Mouse (Mus musculus) layer of hippocampus, postnatal 36 days (tissue): ENCODE measurements around the gene Mbnl1. TPM values are rescaled to one million over a fixed set of nuclear protein-coding genes. Genes with fewer than 3 reads are reported as not detected.

Experiments
- DNase-seq, 2 experiments: peaks; one replicate each; pipeline ENCODE4 v3.0.0; 2022
- total RNA-seq, 2 experiments: library from RNA; stranded (reverse); gene quantifications; 2 replicates each; pipeline ENCODE4 v1.2.3; 2021

Mbnl1 gene
- total RNA-seq, 2 experiments from 2014 or later = 126 to 129 TPM

DNA sequence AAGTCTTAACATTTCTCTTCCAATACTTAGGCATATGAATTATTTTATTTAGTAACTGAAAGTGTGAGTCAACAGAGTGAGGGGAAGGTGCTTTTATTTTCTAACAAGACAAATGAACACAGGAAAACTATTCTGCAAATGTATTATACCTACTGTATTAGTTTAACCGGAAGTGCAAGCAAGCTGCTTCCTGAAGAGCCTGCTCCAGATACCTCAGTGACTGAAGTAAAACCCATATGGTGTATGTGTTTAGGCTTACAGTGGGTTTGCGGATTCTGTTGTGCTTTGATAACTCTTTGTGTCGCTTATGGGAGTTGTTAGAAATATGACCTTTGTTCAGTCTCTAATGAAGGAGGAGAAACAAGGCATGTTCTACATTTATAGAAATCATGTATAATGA lies 46.7 kb downstream of the Mbnl1 start:
- DNase-seq = no peak

GRCm38 (mm10) chr3:60524127-60524526 lies 51.5 kb downstream of the Mbnl1 start:
- no peak for DNase-seq

- DNase-seq = no peak
Observed at GRCm38 (mm10) chr3:60531286-60531685, 58.7 kb downstream of the Mbnl1 start.

DNA sequence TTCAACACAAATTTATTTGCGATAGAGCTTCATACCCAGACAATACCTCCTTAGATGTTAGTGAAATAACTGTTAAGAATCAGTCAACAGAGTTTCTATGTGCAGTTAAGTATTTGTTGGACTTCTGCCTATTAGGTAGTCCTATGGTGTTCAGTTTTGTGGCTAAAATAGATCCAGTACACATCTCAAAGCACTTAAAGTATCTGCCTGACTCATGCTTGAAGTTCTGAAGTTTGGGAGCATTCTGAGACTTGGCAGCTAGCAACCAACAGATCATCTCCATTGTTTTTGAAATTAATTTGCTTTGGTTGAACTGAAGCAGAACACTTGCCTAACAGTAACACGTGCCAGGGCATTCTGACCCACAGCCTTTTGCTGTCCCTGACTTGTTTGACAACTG lies 59.2 kb downstream of the Mbnl1 start:
- DNase-seq = no peak

DNA sequence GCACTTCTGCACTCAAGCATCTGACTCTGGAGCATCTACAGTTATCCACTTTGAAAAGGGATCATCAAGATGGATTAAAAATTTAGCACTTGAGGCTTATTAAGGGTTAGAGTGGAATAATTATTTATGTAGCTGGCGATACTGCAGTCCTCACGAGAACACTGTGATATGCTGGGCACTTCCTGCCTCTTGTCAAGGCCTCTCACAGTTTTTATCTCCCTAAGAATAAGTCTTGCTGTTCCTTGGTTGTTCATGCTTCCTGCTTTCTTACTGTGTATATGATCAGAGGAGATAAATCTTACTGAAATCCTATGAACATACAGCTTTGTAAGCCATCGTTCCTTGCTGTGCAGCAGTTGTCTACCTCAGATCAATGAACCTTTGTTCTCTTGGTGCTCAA lies 62.6 kb downstream of the Mbnl1 start:
- DNase-seq = no peak

GRCm38 (mm10) chr3:60537063-60537462 lies 64.4 kb downstream of the Mbnl1 start:
- no peak for DNase-seq

GRCm38 (mm10) chr3:60538214-60538971 lies 65.8 kb downstream of the Mbnl1 start:
- DNase-seq = no peak

DNA sequence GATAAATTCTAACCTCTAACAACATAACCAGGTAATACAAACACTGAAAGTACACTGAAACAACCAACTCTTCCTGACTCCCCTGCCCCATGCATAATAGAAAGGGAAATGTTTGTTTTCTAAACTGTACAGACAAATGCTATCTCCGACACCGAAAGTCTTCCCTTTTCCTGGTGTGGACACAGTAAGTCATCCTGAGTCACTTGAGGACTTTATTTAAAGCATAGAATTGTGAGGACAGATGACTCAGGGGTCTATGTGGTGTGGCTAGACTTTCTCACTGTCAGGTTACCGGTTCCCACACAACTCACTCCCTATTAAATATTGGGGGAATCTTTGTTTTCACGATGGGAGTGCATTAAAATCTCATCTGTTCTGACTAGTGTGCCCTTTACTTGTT lies 68.5 kb downstream of the Mbnl1 start:
- DNase-seq = no peak

- DNase-seq = no peak
Observed at GRCm38 (mm10) chr3:60546196-60546595, 73.6 kb downstream of the Mbnl1 start.

DNA sequence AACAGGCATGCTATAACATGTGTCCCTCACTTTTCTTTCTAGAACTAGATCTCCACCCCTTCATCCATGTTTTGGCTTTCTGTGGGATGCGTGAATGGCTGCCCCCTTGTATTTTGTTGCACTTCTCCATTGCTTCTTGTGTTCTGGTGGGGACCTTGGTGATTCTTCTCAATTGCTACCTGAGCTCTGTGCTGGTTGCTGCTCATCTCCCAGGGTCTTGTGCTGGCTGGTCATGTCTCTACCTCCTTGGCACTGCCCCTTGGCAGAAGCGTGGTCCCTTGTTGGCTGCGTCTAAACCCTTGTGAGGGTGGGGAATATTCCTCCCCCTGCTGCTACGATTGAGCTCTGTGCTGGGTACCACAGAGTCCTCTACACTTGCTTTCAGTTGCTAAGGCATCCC lies 74.3 kb downstream of the Mbnl1 start:
- no peak for DNase-seq

DNA sequence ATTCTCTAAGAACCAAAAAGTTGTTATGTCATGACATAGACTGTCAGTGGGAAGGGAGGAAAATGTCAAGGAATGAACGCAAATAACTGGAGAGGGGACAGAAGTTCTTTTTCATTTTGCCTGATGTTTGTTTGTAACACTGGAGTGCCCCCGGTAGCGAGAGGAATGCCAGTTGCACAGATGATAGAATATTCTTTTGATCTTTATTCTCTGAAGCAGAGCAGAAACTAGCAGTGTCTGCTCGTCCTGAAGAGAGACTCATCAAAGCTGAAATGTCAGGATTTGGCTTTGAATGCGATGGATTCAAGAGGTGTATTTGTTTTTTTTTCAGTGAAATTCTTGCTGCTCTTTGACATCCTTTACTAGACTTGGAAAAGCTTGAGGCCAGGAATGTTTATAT lies 77.9 kb downstream of the Mbnl1 start:
- DNase-seq = no peak

GRCm38 (mm10) chr3:60551650-60552049 lies 79.0 kb downstream of the Mbnl1 start:
- DNase-seq = no peak

DNA sequence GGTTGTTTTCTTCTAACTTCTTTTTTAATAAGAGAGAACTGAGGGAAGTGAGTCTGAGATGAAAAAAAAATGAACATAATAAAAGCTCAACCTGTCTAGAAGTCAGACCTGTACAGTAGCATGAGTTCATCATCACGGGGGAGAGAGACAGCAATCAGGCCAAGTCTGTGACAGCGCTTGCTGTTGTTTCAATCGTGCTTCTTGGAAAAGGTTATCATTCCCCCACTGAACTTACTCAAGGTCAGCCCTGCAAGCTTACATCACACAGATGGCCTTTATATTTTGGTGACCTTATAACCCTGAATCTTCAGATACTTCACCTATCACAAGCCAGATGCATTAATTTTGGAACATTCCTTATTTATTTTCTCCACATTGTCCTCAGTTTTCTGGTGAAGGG lies 80.4 kb downstream of the Mbnl1 start:
- DNase-seq = no peak

DNA sequence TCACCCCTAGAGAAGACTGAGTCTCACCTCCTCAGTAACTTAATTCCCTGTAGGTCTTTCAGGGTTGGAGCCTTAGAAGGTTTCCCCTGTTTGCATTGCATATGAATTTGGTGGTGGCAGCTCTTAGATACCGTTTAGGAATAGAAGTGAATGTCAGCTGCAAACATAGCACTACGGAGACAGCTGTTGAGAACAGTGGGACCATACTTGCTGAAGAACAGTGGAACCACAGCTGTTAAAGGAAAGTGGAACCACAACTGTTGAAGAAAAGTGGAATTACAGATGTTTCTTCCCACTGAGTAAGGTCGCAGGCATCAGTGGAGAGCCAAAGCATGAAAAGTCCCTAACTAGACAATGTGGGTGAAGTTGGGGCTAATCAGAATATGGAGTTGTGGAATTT lies 84.0 kb downstream of the Mbnl1 start:
- DNase-seq = no peak

DNA sequence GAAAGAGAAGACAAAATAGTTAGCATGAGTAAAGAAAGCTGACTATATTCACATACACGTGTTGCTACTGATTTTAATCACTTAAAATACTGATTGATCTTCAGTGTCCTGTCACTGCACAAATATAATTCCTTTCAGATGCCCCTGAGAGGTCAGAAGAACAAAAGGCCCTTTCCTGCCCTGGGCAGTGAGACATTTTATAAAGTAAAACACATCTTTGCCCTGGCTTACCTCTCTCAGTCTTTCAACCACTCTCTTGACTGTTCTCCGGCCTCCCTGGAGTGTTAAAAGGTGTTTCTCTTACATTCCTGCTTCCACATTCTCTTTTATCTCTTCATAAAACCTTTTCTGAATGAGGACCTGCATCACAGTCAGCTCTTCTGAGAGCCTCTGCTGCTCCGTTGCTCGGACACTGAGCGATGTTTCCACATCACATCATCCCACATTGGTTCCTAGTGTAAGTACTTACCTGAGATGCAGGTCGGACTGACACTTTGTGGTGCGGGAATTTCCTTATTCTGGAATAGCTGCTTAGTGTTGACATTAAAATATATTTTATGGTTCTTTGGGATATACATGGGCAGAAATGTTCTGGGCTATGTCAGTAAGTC lies 85.7 kb downstream of the Mbnl1 start:
- DNase-seq = no peak

DNA sequence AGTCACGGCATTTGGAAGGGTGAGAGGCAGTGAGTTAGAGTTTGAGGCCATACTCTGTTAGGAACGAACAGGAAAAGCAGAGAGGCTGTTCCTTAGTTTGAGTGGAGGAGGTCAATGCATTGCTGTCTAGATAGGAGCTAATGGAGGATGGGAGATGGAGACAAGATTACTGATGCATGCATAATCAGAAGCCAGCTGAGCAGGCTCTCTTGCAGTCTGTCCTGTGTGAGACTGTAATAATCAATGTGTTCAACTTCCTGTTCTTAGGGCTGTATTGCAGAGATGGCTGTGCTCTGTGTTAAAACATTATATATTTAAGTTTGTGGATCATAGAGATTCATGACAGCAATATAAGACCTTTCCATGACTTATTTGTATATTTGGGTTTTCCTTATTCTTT lies 87.1 kb downstream of the Mbnl1 start:
- DNase-seq = no peak

GRCm38 (mm10) chr3:60563529-60564243 lies 91.1 kb downstream of the Mbnl1 start:
- no peak for DNase-seq

DNA sequence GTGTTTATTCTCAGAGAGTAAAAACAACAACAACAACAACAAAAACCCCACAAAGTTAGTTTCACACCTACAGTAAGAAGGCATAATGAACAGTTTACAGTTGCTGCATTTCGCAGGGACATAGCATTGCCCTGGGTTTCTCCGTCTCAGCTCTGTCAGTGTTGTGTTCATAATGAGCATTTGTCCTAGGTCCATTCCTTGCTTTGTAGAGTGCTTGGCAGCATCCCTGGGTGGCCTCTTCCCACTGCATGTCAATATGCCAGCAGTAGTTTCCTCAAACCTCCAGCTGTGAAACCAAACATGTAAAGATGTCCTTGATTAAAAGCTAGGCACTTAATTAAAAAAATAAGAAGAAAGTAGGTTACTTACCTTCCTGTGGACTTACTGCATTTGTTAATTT lies 91.6 kb downstream of the Mbnl1 start:
- no peak for DNase-seq

DNA sequence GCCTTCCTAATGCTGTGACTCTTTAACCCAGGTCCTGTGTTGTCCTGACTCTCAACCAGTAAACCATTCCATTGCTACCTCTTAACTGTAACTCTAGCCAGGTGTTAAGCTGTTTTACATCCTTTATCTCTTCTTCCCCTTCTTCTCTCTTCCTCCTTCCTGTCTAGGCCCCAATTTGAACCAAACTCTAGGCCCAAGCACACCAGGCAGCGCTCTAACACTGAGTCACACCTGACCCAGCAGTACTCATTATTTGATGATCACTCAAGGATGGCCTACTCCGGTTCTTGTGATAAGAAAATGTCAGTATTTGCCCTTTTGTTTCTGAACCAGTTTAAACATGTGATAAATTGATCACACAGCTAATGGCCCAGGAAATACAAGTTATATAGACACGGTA lies 92.6 kb downstream of the Mbnl1 start:
- DNase-seq = no peak

GRCm38 (mm10) chr3:60565950-60566349 lies 93.3 kb downstream of the Mbnl1 start:
- no peak for DNase-seq

GRCm38 (mm10) chr3:60568171-60568684 lies 95.6 kb downstream of the Mbnl1 start:
- no peak for DNase-seq

DNA sequence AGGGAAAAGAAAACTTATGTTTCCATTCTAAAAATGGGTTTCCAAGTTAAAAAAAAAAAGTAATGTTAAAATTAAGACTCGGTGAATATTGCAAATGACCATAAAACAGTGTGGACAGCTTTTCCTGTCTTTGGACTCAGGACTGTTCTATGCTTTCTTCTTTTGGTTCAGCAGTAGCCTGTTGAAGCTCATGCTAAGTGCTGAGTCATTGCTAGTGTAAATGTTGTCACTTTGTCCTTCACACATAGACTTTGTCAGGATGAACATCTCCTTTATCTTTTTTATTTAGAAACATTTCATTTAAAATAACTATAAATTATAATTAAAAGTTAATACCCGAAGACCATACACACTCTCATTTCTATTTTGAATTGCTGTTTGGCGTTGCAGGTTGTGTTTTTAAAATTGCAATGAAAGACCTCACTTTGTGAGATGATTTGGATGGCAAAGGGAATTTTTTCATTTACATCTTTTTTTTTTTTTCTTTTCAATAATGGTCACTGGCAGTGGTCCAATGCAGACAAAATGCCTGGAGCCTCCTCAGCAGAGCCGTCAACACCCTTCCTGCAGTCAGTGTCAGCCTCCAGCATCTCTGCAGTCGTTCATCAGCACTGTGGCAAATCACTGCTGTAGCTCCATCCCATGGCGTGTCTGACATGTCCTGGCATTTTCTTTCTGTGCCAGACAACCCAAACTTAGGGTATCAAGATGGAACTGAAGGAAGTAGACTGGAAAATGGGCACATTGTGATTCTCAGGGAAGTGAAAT lies 96.4 kb downstream of the Mbnl1 start:
- no peak for DNase-seq

GRCm38 (mm10) chr3:60569781-60570180 lies 97.2 kb downstream of the Mbnl1 start:
- DNase-seq = no peak
